Mouse (Mus musculus) kidney, adult 2 months (tissue): Measurements from ENCODE around the gene Lsp1.

Experiments
- CTCF ChIP-seq: fragments of 200-500 bp; conservative IDR thresholded peaks from 2 replicates; pipeline ENCODE4 v1.5.1; 2011; ENCODE audit warnings: low read depth, mild to moderate bottlenecking, control low read depth, low read length, moderate library complexity, mixed read lengths; ENCODE audit not compliant: insufficient read depth, insufficient read length
- POLR2A ChIP-seq: fragments of 200-500 bp; IDR thresholded peaks from one replicate; pipeline ENCODE4 v1.6.1; 2011; ENCODE audit warnings: low read depth, low read length, control low read depth

- TF ChIP-seq CTCF, result no peak
- TF ChIP-seq POLR2A, result no peak
These were observed 46.8 kb downstream of the Lsp1 start for GRCm38 (mm10) chr7:142507453-142507852.
